Mouse (Mus musculus): ENCODE results near the gene Slc5a5. TPM values are rescaled to one million over a fixed set of nuclear protein-coding genes. Genes with fewer than 3 reads are reported as not detected.
A peak's percentile ranks its signal among the peaks of the same experiment; 100 is the strongest.

Gene Slc5a5
- polyA plus RNA-seq, 1 experiment: 1.4 TPM

GRCm38 (mm10) chr8:70864712-70865221, 27.8 kb downstream of the Slc5a5 start:
- peak overlapping the region; percentile 59 for H3K4me3 ChIP-seq (ENCODE audit: control insufficient read depth, insufficient read depth, low read length)
- no peaks in the 10 kb centered on the region for H3K36me3 ChIP-seq (ENCODE audit: control insufficient read depth, insufficient read depth, low read length)
- peak; percentile 45 for DNase-seq
- 2% methylated on average over 24 of the region's 24 CpGs for WGBS
- H3K27ac ChIP-seq (ENCODE audit: control insufficient read depth, insufficient read depth, low read length): no peak overlapping the region
- peaks cover 44% of the 10 kb centered on the region for H3K4me1 ChIP-seq (replicated peaks; ENCODE audit: control insufficient read depth, insufficient read depth, low read length)
- no peak for TF ChIP-seq CTCF (IDR thresholded peaks at IDR 0.05; ENCODE audit: borderline replicate concordance, control insufficient read depth, extremely low read depth, insufficient read depth, low read length, poor library complexity)
- TF ChIP-seq POLR2A (IDR thresholded peaks at IDR 0.05; ENCODE audit: control insufficient read depth, extremely low read depth, insufficient read depth, low read length, poor library complexity): no peak
- peaks cover 26% of the 10 kb centered on the region for H3K27me3 ChIP-seq (ENCODE audit: control insufficient read depth, insufficient read depth, low read length)

GRCm38 (mm10) chr8:70863956-70864711, 28.4 kb downstream of the Slc5a5 start:
- Histone ChIP-seq H3K27me3 (ENCODE audit: control insufficient read depth, insufficient read depth, low read length) (peaks cover 26% of the 10 kb centered on the region), H3K27ac (ENCODE audit: control insufficient read depth, insufficient read depth, low read length) (no peak overlapping the region), H3K4me1 (replicated peaks; ENCODE audit: control insufficient read depth, insufficient read depth, low read length) (peaks cover 40% of the 10 kb centered on the region), H3K36me3 (ENCODE audit: control insufficient read depth, insufficient read depth, low read length) (no peaks in the 10 kb centered on the region), H3K4me3 (ENCODE audit: control insufficient read depth, insufficient read depth, low read length) (no peak overlapping the region)
- no peak for TF ChIP-seq POLR2A (IDR thresholded peaks at IDR 0.05; ENCODE audit: control insufficient read depth, extremely low read depth, insufficient read depth, low read length, poor library complexity)
- TF ChIP-seq CTCF (IDR thresholded peaks at IDR 0.05; ENCODE audit: borderline replicate concordance, control insufficient read depth, extremely low read depth, insufficient read depth, low read length, poor library complexity): no peak
- 2% methylated on average over 46 of the region's 46 CpGs for WGBS
- DNase-seq: no peak

GRCm38 (mm10) chr8:70862824-70863641, 29.5 kb downstream of the Slc5a5 start, which contains the start of gene Kcnn1:
Kcnn1 (minus strand) TSS chr8:70863258.
- DNase-seq: no peak
- Histone ChIP-seq H3K27me3 (ENCODE audit: control insufficient read depth, insufficient read depth, low read length) (peaks cover 26% of the 10 kb centered on the region), H3K36me3 (ENCODE audit: control insufficient read depth, insufficient read depth, low read length) (no peaks in the 10 kb centered on the region), H3K4me1 (replicated peaks; ENCODE audit: control insufficient read depth, insufficient read depth, low read length) (peaks cover 29% of the 10 kb centered on the region), H3K4me3 (ENCODE audit: control insufficient read depth, insufficient read depth, low read length) (0 out of 2 replicates have a peak within 1 kb of the TSS, but pooled peaks have one; percentile 2), H3K27ac (ENCODE audit: control insufficient read depth, insufficient read depth, low read length) (no peak within 1 kb of the TSS)
- WGBS: 2% methylated on average over 55 of the region's 55 CpGs
- TF ChIP-seq POLR2A (IDR thresholded peaks at IDR 0.05; ENCODE audit: control insufficient read depth, extremely low read depth, insufficient read depth, low read length, poor library complexity) (no peak), CTCF (IDR thresholded peaks at IDR 0.05; ENCODE audit: borderline replicate concordance, control insufficient read depth, extremely low read depth, insufficient read depth, low read length, poor library complexity) (0 out of 2 replicates have a peak, but pooled peaks have one; percentile 40)

GRCm38 (mm10) chr8:70857516-70857915, 35.0 kb downstream of the Slc5a5 start:
- H3K27me3 ChIP-seq (ENCODE audit: control insufficient read depth, insufficient read depth, low read length): peaks cover 5% of the 10 kb centered on the region; the same call in 1 of the 2 replicates
- TF ChIP-seq CTCF (IDR thresholded peaks at IDR 0.05; ENCODE audit: borderline replicate concordance, control insufficient read depth, extremely low read depth, insufficient read depth, low read length, poor library complexity) (no peak), POLR2A (IDR thresholded peaks at IDR 0.05; ENCODE audit: control insufficient read depth, extremely low read depth, insufficient read depth, low read length, poor library complexity) (no peak)
- no peaks in the 10 kb centered on the region for H3K36me3 ChIP-seq (ENCODE audit: control insufficient read depth, insufficient read depth, low read length)
- H3K4me1 ChIP-seq (replicated peaks; ENCODE audit: control insufficient read depth, insufficient read depth, low read length): peaks cover 7% of the 10 kb centered on the region
- no peak overlapping the region for H3K27ac ChIP-seq (ENCODE audit: control insufficient read depth, insufficient read depth, low read length)
- DNase-seq: peak; percentile 37
- no peak overlapping the region for H3K4me3 ChIP-seq (ENCODE audit: control insufficient read depth, insufficient read depth, low read length)
- WGBS: 33% methylated on average over 4 of the region's 4 CpGs

GRCm38 (mm10) chr8:70856541-70857197, 35.9 kb downstream of the Slc5a5 start:
- WGBS: 22% methylated on average over 33 of the region's 33 CpGs
- Histone ChIP-seq H3K27ac (ENCODE audit: control insufficient read depth, insufficient read depth, low read length) (no peak overlapping the region), H3K36me3 (ENCODE audit: control insufficient read depth, insufficient read depth, low read length) (no peaks in the 10 kb centered on the region), H3K27me3 (ENCODE audit: control insufficient read depth, insufficient read depth, low read length) (no peaks in the 10 kb centered on the region; the same call in 1 of the 2 replicates), H3K4me1 (replicated peaks; ENCODE audit: control insufficient read depth, insufficient read depth, low read length) (peaks cover 7% of the 10 kb centered on the region), H3K4me3 (ENCODE audit: control insufficient read depth, insufficient read depth, low read length) (0 out of 2 replicates have a peak overlapping the region, but pooled peaks have one; percentile 12)
- no peak for TF ChIP-seq CTCF (IDR thresholded peaks at IDR 0.05; ENCODE audit: borderline replicate concordance, control insufficient read depth, extremely low read depth, insufficient read depth, low read length, poor library complexity)
- TF ChIP-seq POLR2A (IDR thresholded peaks at IDR 0.05; ENCODE audit: control insufficient read depth, extremely low read depth, insufficient read depth, low read length, poor library complexity): no peak
- DNase-seq: peak; percentile 39

GRCm38 (mm10) chr8:70856028-70856427, 36.5 kb downstream of the Slc5a5 start:
- no peak for TF ChIP-seq POLR2A (IDR thresholded peaks at IDR 0.05; ENCODE audit: control insufficient read depth, extremely low read depth, insufficient read depth, low read length, poor library complexity)
- no peak for TF ChIP-seq CTCF (IDR thresholded peaks at IDR 0.05; ENCODE audit: borderline replicate concordance, control insufficient read depth, extremely low read depth, insufficient read depth, low read length, poor library complexity)
- no peak for DNase-seq
- Histone ChIP-seq H3K27me3 (ENCODE audit: control insufficient read depth, insufficient read depth, low read length) (no peaks in the 10 kb centered on the region), H3K36me3 (ENCODE audit: control insufficient read depth, insufficient read depth, low read length) (no peaks in the 10 kb centered on the region), H3K4me3 (ENCODE audit: control insufficient read depth, insufficient read depth, low read length) (no peak overlapping the region), H3K27ac (ENCODE audit: control insufficient read depth, insufficient read depth, low read length) (no peak overlapping the region), H3K4me1 (replicated peaks; ENCODE audit: control insufficient read depth, insufficient read depth, low read length) (peaks cover 7% of the 10 kb centered on the region)
- 85% methylated on average over 5 of the region's 5 CpGs for WGBS

All from thymus, adult 2 months (tissue).